Mouse (Mus musculus) embryonic stem cell, embryonic (primary cell): ENCODE measurements around the gene Gm17622.

Experiments
- CTCF ChIA-PET, 4 experiments: fragments of 300-600 bp in 2 of 4; fragments of 350-600 bp in 2 of 4; sonication (Branson Sonifier 250); formaldehyde crosslinking; loops; one replicate each; lab custom pipeline; 2022; ENCODE audit warnings: inconsistent platforms in 2 of 4; lab: Charles Lee
- POLR2A ChIA-PET, 4 experiments: fragments of 300-600 bp in 2 of 4; fragments of 350-600 bp in 2 of 4; sonication (Branson Sonifier 250); formaldehyde crosslinking; loops; one replicate each; lab custom pipeline; 2022; ENCODE audit warnings: antibody characterized with exemption in 4 of 4, inconsistent platforms in 1 of 4; lab: Charles Lee

The Gm17622 gene

DNA sequence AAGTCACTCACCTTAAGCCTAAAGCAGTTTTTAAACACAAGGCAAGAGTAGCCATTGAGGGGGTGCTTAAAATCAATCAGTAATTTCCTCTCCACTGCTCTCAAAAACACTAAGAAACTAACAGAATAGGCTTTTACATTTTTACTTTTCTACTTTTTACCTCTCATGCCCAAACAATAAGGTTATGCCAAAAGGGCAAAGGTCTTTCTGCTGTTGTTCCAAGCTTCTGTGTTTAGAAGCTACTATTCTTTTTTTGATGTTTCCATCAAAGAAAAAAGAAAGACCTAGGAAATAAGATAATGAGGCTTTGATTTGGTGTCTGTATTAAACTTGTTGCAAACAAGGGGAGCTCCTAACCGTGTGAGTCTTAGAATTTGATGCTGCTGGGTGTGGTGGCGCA lies 9.4 kb downstream of the Gm17622 start:
- POLR2A ChIA-PET: no interaction called here
- CTCF ChIA-PET: no interaction called here

GRCm38 (mm10) chr13:96505661-96506060 lies 15.1 kb downstream of the Gm17622 start:
- ChIA-PET POLR2A (no interaction called here), CTCF (no interaction called here)

DNA sequence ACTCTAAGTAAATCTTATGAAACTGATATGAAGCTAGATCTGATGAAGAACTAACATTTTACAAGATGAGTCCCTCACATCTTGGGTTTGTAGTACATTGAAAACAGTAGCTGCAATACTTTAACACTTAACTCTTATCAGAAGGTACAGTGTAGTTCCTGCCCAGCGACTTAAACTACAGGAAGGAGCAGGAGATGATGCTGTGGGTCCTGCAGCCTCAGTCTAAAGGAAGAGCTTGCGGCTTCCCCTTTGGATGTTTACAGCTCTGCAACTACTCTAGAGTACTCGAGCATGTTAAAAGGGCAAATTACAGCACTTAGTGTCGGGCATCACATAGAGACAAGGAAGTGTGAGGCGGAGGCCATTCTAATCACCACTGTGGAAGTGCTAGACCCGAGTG lies 15.8 kb downstream of the Gm17622 start:
- POLR2A ChIA-PET: interaction anchor here in 1 of 4 experiments (0.6 kb wide), 1 partner anchor 41 kb away, joined by 6 read pairs; no protein-coding TSS in a partner anchor

GRCm38 (mm10) chr13:96507541-96507940 lies 17.0 kb downstream of the Gm17622 start:
- ChIA-PET POLR2A (interaction anchor here in 1 of 4 experiments (1.4 kb wide), 1 partner anchor 18 kb away, joined by 3 read pairs; no protein-coding TSS in a partner anchor), CTCF (interaction anchor here in 1 of 4 experiments (0.6 to 1.2 kb wide), 2 partner anchors 9 to 506 kb away, joined by 3 to 4 read pairs; no protein-coding TSS in a partner anchor)

More for the DNA sequence above, 15.8 kb downstream of the Gm17622 start:
- CTCF ChIA-PET: no interaction called here

DNA sequence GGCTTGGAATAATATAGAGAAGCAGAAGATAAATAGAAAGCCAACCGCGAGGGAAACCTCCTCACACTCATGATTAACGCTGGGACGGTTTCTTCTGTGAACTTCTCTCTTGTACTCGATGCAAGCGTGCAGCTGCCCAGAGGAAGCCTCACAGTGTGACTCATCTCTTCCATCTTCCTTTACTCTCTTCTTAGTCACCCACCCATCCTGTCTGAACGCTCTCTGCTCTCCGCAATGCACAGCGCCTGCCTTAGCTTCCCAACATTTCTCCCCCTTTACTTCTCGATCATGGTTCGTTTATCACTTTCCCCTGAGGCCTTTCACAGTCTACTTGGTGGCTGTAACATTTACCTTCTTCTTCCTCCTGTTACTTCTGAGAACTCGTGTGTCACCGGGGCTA lies 20.1 kb downstream of the Gm17622 start:
- ChIA-PET POLR2A (interaction anchor here in 1 of 4 experiments (1.2 to 1.5 kb wide), 2 partner anchors 11 to 32 kb away, joined by 3 to 4 read pairs; partner anchors contain the start of genes Col4a3bp and Polk), CTCF (no interaction called here)

GRCm38 (mm10) chr13:96511262-96511661 lies 20.7 kb downstream of the Gm17622 start:
- POLR2A ChIA-PET: interaction anchor here in 2 of 4 experiments (0.8 to 1.0 kb wide), 2 partner anchors 16 to 21 kb away, joined by 3 to 4 read pairs; no protein-coding TSS in a partner anchor
- CTCF ChIA-PET: no interaction called here

GRCm38 (mm10) chr13:96511893-96512292 lies 21.4 kb downstream of the Gm17622 start:
- ChIA-PET POLR2A (interaction anchor here in 2 of 4 experiments (0.8 to 1.0 kb wide), 2 partner anchors 15 to 20 kb away, joined by 3 to 4 read pairs; no protein-coding TSS in a partner anchor), CTCF (interaction anchor here in 1 of 4 experiments (0.6 kb wide), 1 partner anchor 21 kb away, joined by 3 read pairs; no protein-coding TSS in a partner anchor)

DNA sequence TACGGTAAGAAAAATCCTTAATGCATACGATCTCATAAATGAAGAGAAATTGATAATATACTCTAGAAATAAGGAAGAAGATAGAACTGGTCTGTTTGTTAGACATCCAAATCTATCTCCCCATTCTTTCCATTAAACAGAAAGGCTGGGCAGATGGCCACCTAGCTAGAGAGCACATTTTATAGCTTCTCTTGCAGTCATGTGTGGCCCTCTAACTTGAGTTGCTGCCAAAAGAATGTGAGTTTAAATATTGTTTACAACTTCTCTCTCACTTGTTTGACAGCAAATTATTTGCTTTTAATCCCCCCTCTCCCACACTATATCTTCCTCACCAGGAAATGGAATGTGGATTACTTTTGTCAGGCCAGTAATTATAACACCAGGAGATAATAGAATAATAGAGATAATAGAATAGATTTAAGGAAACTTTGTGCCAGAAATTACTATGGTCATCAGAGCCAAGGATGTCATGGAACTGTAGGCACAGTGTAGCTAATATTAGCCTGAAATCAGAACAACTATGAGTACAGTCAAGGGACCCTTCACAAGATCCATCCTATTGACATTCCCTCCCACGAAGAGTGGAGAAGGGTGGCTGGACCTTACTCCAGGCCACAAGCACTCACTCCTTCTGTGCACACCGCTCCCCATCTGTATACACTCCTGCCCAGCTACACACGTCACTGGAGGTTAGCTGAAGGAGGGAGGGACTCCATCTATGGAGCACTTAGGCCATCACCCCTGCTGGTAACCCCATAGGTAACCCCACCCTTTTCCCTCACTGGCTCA lies 23.8 kb downstream of the Gm17622 start:
- POLR2A ChIA-PET: no interaction called here
- CTCF ChIA-PET: interaction anchor here in 1 of 4 experiments (0.6 kb wide), 1 partner anchor 23 kb away, joined by 5 read pairs; no protein-coding TSS in a partner anchor

DNA sequence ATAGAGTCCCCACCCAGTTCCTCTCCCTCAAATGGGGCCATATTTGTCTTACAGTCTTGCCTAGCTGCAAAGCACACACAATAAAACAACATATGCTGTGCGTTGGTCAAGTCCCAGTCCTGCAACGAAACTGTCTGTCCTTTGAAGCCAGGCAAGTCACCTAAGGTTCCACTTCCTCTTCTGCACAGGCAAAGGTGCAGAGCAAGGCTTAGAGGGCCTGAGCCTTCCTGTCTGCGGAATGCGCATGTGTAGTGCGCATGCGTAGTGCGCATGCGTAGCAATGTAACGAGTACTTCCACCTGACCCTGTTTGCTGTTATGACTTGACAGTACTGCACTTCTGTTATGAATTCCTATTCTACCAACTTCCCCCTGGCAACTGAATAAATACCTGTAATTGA lies 25.7 kb downstream of the Gm17622 start:
- POLR2A ChIA-PET: interaction anchor here in 2 of 4 experiments (1.1 to 1.7 kb wide), 5 partner anchors 12 to 39 kb away, joined by 3 to 6 read pairs (median 4); partner anchors contain the start of genes Col4a3bp (in 1 of the 2) and Polk (in 1 of the 2)
- CTCF ChIA-PET: interaction anchor here in 1 of 4 experiments (1.2 kb wide), 1 partner anchor 13 kb away, joined by 3 read pairs; no protein-coding TSS in a partner anchor

GRCm38 (mm10) chr13:96517335-96517734 lies 26.8 kb downstream of the Gm17622 start:
- CTCF ChIA-PET: interaction anchor here in 2 of 4 experiments (0.5 to 1.2 kb wide), 3 partner anchors 14 to 420 kb away, joined by 3 to 4 read pairs (median 3); no protein-coding TSS in a partner anchor
- POLR2A ChIA-PET: interaction anchor here in 2 of 4 experiments (0.6 to 1.7 kb wide), 7 partner anchors 9 to 38 kb away, joined by 3 to 6 read pairs (median 4); partner anchors contain the start of genes Col4a3bp (in 1 of the 2) and Polk (in 1 of the 2)

DNA sequence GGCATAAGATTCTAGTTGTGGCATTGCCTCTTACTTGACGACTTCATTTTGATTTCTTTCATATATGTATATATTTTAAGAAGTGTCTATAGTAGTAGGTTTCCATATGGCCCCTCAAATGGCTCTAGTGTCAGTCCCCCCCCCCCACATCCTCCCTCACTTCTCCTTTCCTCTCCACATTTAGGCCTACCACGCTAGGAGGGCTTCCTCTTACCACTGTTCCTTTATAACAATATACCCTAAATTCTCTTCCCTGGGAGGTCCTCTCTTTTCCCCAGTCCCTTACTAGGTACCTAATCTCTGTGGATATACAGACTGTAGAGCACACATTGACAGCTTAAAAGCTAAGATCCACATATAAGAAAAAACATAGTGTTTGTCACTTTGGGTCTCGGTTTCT lies 30.8 kb downstream of the Gm17622 start:
- CTCF ChIA-PET: no interaction called here
- POLR2A ChIA-PET: interaction anchor here in 2 of 4 experiments (0.6 to 1.0 kb wide), 4 partner anchors 11 to 1303 kb away, joined by 3 read pairs; no protein-coding TSS in a partner anchor

DNA sequence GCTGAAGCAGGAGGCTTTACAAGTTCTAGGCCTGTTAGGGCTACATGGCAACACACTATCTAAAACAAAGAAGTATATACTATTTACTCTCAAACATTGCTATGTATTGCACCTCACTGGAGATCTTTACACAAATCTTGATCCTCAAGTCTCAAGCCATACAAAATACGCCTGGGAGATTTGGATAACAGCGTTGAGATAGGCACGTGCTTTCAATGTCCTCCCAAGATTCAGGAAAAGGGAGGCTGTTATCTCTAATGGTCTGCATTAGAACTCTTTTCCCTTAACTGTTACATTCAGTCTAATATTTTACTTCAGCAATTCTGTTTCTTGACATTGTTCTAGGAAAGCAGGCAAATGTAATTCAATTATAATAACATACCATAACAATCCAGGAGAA lies 36.5 kb downstream of the Gm17622 start:
- POLR2A ChIA-PET: interaction anchor here in 2 of 4 experiments (1.0 to 2.1 kb wide), 5 partner anchors 9 to 36 kb away, joined by 3 to 13 read pairs (median 4); partner anchors contain the start of genes Col4a3bp (in 2 of the 2) and Polk (in 2 of the 2)
- CTCF ChIA-PET: no interaction called here

DNA sequence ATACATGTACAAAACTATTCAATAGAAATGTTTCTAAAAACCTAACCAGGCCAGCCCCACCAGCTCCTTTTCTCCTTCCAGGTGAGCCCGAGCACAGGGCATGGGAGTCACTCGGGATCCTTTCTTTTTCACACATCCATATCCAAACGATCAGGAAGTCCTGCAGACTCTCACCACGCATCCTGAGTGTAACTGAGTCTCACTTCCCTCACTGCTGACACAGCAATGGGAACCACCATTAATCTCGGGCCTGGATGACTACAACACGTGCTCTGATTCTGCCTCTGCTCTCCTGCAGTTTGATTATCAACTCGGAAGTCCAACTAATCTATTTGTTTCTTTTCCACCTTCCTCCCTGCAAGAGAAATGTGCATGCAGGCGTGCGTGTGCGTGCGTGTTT lies 37.3 kb downstream of the Gm17622 start:
- ChIA-PET CTCF (no interaction called here), POLR2A (interaction anchor here in 3 of 4 experiments (1.0 to 2.9 kb wide), 7 partner anchors 10 to 37 kb away, joined by 3 to 13 read pairs (median 4); partner anchors contain the start of genes Col4a3bp (in 3 of the 3) and Polk (in 3 of the 3))

DNA sequence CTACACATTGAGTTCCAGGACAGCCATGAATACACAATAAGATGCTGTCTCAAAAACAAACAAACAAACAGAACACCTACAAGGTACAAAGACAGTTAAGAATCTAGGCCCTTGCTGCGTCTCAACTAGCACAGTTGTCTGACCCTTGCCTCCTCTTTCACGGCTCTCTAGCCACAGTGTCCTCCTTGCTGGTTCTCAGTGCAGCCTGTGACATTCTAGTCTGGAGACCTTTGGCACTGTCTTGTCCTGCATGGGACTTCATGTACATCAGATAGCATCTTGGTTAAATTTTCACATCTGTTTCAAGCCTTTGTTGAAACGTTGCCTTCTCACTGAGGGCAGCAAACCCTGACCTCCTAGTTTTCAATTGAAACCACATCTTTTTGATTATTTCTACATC lies 38.2 kb downstream of the Gm17622 start:
- ChIA-PET POLR2A (interaction anchor here in 2 of 4 experiments (1.0 to 2.9 kb wide), 4 partner anchors 10 to 14 kb away, joined by 3 to 13 read pairs (median 8); partner anchors contain the start of genes Col4a3bp (in 2 of the 2) and Polk (in 2 of the 2)), CTCF (no interaction called here)

- POLR2A ChIA-PET: interaction anchor here in 2 of 4 experiments (1.2 to 2.9 kb wide), 3 partner anchors 13 kb away, joined by 3 to 11 read pairs (median 6); partner anchors contain the start of genes Col4a3bp (in 2 of the 2) and Polk (in 2 of the 2)
- CTCF ChIA-PET: no interaction called here
Measured at GRCm38 (mm10) chr13:96529542-96529941, 39.0 kb downstream of the Gm17622 start.

DNA sequence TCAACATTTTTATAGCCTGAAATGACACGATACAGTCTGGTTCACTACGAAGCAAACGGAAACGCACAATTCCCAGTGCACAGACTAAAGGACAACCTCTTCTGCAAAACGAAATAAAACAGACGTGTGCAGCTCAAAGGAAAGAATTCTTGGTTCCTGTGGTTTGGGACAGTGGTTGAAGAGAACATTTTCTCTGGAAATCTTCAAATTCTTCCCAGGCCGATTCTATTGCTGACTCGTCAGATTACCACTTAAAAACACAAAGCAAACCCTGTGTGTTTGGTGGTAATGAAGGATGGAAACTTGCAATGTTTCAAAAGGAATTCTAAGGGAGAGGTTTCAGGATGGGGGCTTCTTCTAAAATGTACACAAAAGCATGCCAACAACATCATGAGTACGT lies 39.5 kb downstream of the Gm17622 start:
- POLR2A ChIA-PET: interaction anchor here in 2 of 4 experiments (1.2 to 2.9 kb wide), 3 partner anchors 12 to 13 kb away, joined by 3 to 11 read pairs (median 6); partner anchors contain the start of genes Col4a3bp (in 2 of the 2) and Polk (in 2 of the 2)

GRCm38 (mm10) chr13:96532176-96532575 lies 41.6 kb downstream of the Gm17622 start:
- ChIA-PET CTCF (interaction anchor here in 1 of 4 experiments (0.5 to 0.6 kb wide), 3 partner anchors 10 to 865 kb away, joined by 3 to 5 read pairs (median 3); no protein-coding TSS in a partner anchor), POLR2A (interaction anchor here (0.6 to 1.6 kb wide), 9 partner anchors 10 to 237 kb away, joined by 3 to 4 read pairs (median 3); partner anchors contain the start of genes Col4a3bp (in 3 of the 4), Polk (in 3 of the 4) and Ankrd31 (in 1 of the 4))

More for the DNA sequence above, 39.5 kb downstream of the Gm17622 start:
- CTCF ChIA-PET: no interaction called here

- ChIA-PET CTCF (no interaction called here), POLR2A (interaction anchor here in 3 of 4 experiments (0.6 to 0.9 kb wide), 3 partner anchors 9 to 401 kb away, joined by 3 to 5 read pairs (median 4); partner anchors contain the start of genes Col4a3bp (in 2 of the 3), Polk (in 2 of the 3) and Sv2c (in 1 of the 3))
Measured at GRCm38 (mm10) chr13:96533742-96534141, 43.2 kb downstream of the Gm17622 start.
